Mouse (Mus musculus): ENCODE results near the gene Clcn2. TPM values are rescaled to one million over a fixed set of nuclear protein-coding genes. Genes with fewer than 3 reads are reported as not detected.

Clcn2 gene
- total RNA-seq (2021), result 1 to 10 TPM; 3.2 to 4.5 TPM

- DNase-seq, result peak; percentile 98
Observed at GRCm38 (mm10) chr16:20717181-20717977, at the start of gene Clcn2, which contains the start of gene Polr2h. TSS of gene Clcn2 (minus strand) at chr16:20717746. TSS of gene Polr2h (plus strand) at chr16:20717665.

GRCm38 (mm10) chr16:20765244-20765643 lies 47.7 kb upstream of the Clcn2 start:
- DNase-seq, result peak; percentile 41

GRCm38 (mm10) chr16:20761681-20762080 lies 44.1 kb upstream of the Clcn2 start:
- peak; percentile 75 for DNase-seq

GRCm38 (mm10) chr16:20757385-20757784 lies 39.8 kb upstream of the Clcn2 start:
- no peak for DNase-seq

- DNase-seq, result no peak
Observed at GRCm38 (mm10) chr16:20756052-20756451, 38.5 kb upstream of the Clcn2 start.

- DNase-seq, result no peak
Observed at GRCm38 (mm10) chr16:20750518-20750917, 33.0 kb upstream of the Clcn2 start.

GRCm38 (mm10) chr16:20746641-20747040 lies 29.1 kb upstream of the Clcn2 start:
- peak; percentile 76 for DNase-seq

- no peak for DNase-seq
Observed at GRCm38 (mm10) chr16:20739845-20740244, 22.3 kb upstream of the Clcn2 start.

- DNase-seq, result no peak
Observed at GRCm38 (mm10) chr16:20736823-20737222, 19.3 kb upstream of the Clcn2 start.

- no peak for DNase-seq
Observed at GRCm38 (mm10) chr16:20736168-20736567, 18.6 kb upstream of the Clcn2 start.

GRCm38 (mm10) chr16:20735651-20736050 lies 18.1 kb upstream of the Clcn2 start:
- DNase-seq, result no peak

- no peak for DNase-seq
Observed at GRCm38 (mm10) chr16:20733731-20734730, 16.5 kb upstream of the Clcn2 start, which contains the start of gene Thpo. TSS of gene Thpo (minus strand) at chr16:20734511.

- DNase-seq, result peak; percentile 74
Observed at GRCm38 (mm10) chr16:20732925-20733730, 15.6 kb upstream of the Clcn2 start, which contains the start of gene Chrd. TSS of gene Chrd (plus strand) at chr16:20733127.

GRCm38 (mm10) chr16:20732251-20732924 lies 14.8 kb upstream of the Clcn2 start:
- DNase-seq, result no peak

GRCm38 (mm10) chr16:20731688-20732087 lies 14.1 kb upstream of the Clcn2 start:
- DNase-seq, result no peak

- no peak for DNase-seq
Observed at GRCm38 (mm10) chr16:20730293-20730711, 12.8 kb upstream of the Clcn2 start.

- DNase-seq, result no peak
Observed at GRCm38 (mm10) chr16:20726384-20726783, 8.8 kb upstream of the Clcn2 start.

GRCm38 (mm10) chr16:20725750-20726149 lies 8.2 kb upstream of the Clcn2 start:
- no peak for DNase-seq

- no peak for DNase-seq
Observed at GRCm38 (mm10) chr16:20725321-20725720, 7.8 kb upstream of the Clcn2 start.

GRCm38 (mm10) chr16:20724338-20724748 lies 6.8 kb upstream of the Clcn2 start:
- peak; percentile 77 for DNase-seq

GRCm38 (mm10) chr16:20723247-20723646 lies 5.7 kb upstream of the Clcn2 start:
- DNase-seq, result no peak

All from heart, postnatal 4 days (tissue).